Mouse (Mus musculus) cerebellum, adult 11 months (tissue): ENCODE measurements at regions not wholly inside any gene's neighbourhood (a gene's known extent, or its start where the extent isn't known, plus 50 kb on each side); places are given as distances from the start of the nearest gene placed in this dataset.
"Not testable (repeated sequence)": the region's sequence is repeated elsewhere in the genome, so short reads cannot be mapped to it uniquely, and the experiment has no call there.

ENCODE experiments used
- DNase-seq: peaks from one replicate; pipeline ENCODE4 v3.0.0; 2022

- no peak for DNase-seq
Measured at GRCm38 (mm10) chr5:74825517-74826254, 123.0 kb upstream of the Lnx1 start.

GRCm38 (mm10) chr5:74823719-74824118, 121.0 kb upstream of the Lnx1 start:
- DNase-seq, result no peak

GRCm38 (mm10) chr5:74821969-74822368, 119.3 kb upstream of the Lnx1 start:
- DNase-seq, result no peak

GRCm38 (mm10) chr5:74816523-74816922, 113.8 kb upstream of the Lnx1 start:
- DNase-seq, result no peak

- no peak for DNase-seq
Measured at GRCm38 (mm10) chr5:74813396-74813795, 110.7 kb upstream of the Lnx1 start.

- DNase-seq, result no peak
Measured at GRCm38 (mm10) chr5:74811046-74811445, 108.3 kb upstream of the Lnx1 start.

- DNase-seq, result no peak
Measured at GRCm38 (mm10) chr5:74807581-74808221, 105.0 kb upstream of the Lnx1 start.

GRCm38 (mm10) chr5:74801946-74802345, 99.2 kb upstream of the Lnx1 start:
- no peak for DNase-seq

GRCm38 (mm10) chr5:74800351-74800750, 97.6 kb upstream of the Lnx1 start:
- DNase-seq, result no peak

GRCm38 (mm10) chr5:74796421-74797067, 93.8 kb upstream of the Lnx1 start:
- DNase-seq, result no peak

- no peak for DNase-seq
Measured at GRCm38 (mm10) chr5:74794726-74795125, 92.0 kb upstream of the Lnx1 start.

GRCm38 (mm10) chr5:74793431-74793830, 90.7 kb upstream of the Lnx1 start:
- DNase-seq, result no peak

GRCm38 (mm10) chr5:74792936-74793335, 90.2 kb upstream of the Lnx1 start:
- DNase-seq, result no peak

GRCm38 (mm10) chr5:74792301-74792700, 89.6 kb upstream of the Lnx1 start:
- peak; percentile 17 for DNase-seq

- not testable (repeated sequence) for DNase-seq
Measured at GRCm38 (mm10) chr5:74790501-74790900, 87.8 kb upstream of the Lnx1 start.

GRCm38 (mm10) chr5:74783906-74784305, 81.2 kb upstream of the Lnx1 start:
- DNase-seq, result no peak

GRCm38 (mm10) chr5:74778076-74778465, 75.4 kb upstream of the Lnx1 start:
- DNase-seq, result no peak

GRCm38 (mm10) chr5:74777381-74778075, 74.8 kb upstream of the Lnx1 start:
- DNase-seq, result no peak

GRCm38 (mm10) chr5:74776081-74776480, 73.4 kb upstream of the Lnx1 start:
- DNase-seq, result no peak

- DNase-seq, result no peak
Measured at GRCm38 (mm10) chr5:74775596-74775995, 72.9 kb upstream of the Lnx1 start.

GRCm38 (mm10) chr5:74773558-74774429, 71.1 kb upstream of the Lnx1 start:
- DNase-seq, result no peak

- no peak for DNase-seq
Measured at GRCm38 (mm10) chr5:74771121-74771520, 68.4 kb upstream of the Lnx1 start.
